Mouse (Mus musculus): Measurements from ENCODE around the gene Ubash3a. TPM values are rescaled to one million over a fixed set of nuclear protein-coding genes. Genes with fewer than 3 reads are reported as not detected.

Ubash3a gene
- not detected in 2 replicates for polyA plus RNA-seq (2012; ENCODE audit: insufficient read depth, insufficient read length, low replicate concordance, missing spikeins)

- TF ChIP-seq POLR2A (IDR thresholded peaks at IDR 0.05; ENCODE audit: insufficient read depth, low read depth, low read length) = no peak
- TF ChIP-seq CTCF (IDR thresholded peaks at IDR 0.05; ENCODE audit: insufficient read depth, low read depth, low read length) = no peak
- WGBS = 81% methylated on average over 12 of the region's 12 CpGs
- no peaks in the 10 kb centered on the region for H3K4me1 ChIP-seq (ENCODE audit: control insufficient read depth, insufficient read depth, low read length)
- H3K27ac ChIP-seq (ENCODE audit: insufficient read depth, low read depth, low read length) = no peak within 1 kb of the TSS
- H3K4me3 ChIP-seq (ENCODE audit: insufficient read depth, low read depth, low read length) = no peak within 1 kb of the TSS; the same call in 1 of the 2 replicates
Observed at GRCm38 (mm10) chr17:31207771-31208334, at the start of gene Ubash3a. TSS of gene Ubash3a (plus strand) at chr17:31207873.

- H3K27ac ChIP-seq (ENCODE audit: insufficient read depth, low read depth, low read length) = no peak overlapping the region
- TF ChIP-seq POLR2A (IDR thresholded peaks at IDR 0.05; ENCODE audit: insufficient read depth, low read depth, low read length) = no peak
- no peak for TF ChIP-seq CTCF (IDR thresholded peaks at IDR 0.05; ENCODE audit: insufficient read depth, low read depth, low read length)
- 87% methylated on average over 6 of the region's 6 CpGs for WGBS
- H3K4me3 ChIP-seq (ENCODE audit: insufficient read depth, low read depth, low read length) = no peak overlapping the region
- H3K4me1 ChIP-seq (ENCODE audit: control insufficient read depth, insufficient read depth, low read length) = peaks cover 10% of the 10 kb centered on the region
Observed at GRCm38 (mm10) chr17:31157921-31158320, 49.8 kb upstream of the Ubash3a start.

GRCm38 (mm10) chr17:31160291-31160690 lies 47.4 kb upstream of the Ubash3a start:
- TF ChIP-seq POLR2A (IDR thresholded peaks at IDR 0.05; ENCODE audit: insufficient read depth, low read depth, low read length) (no peak), CTCF (IDR thresholded peaks at IDR 0.05; ENCODE audit: insufficient read depth, low read depth, low read length) (no peak)
- no peak overlapping the region for H3K4me3 ChIP-seq (ENCODE audit: insufficient read depth, low read depth, low read length)
- H3K27ac ChIP-seq (ENCODE audit: insufficient read depth, low read depth, low read length) = no peak overlapping the region
- WGBS = 82% methylated on average over 4 of the region's 4 CpGs
- peaks cover 7% of the 10 kb centered on the region for H3K4me1 ChIP-seq (ENCODE audit: control insufficient read depth, insufficient read depth, low read length)

GRCm38 (mm10) chr17:31162607-31163006 lies 45.1 kb upstream of the Ubash3a start:
- H3K27ac ChIP-seq (ENCODE audit: insufficient read depth, low read depth, low read length) = no peak overlapping the region
- H3K4me1 ChIP-seq (ENCODE audit: control insufficient read depth, insufficient read depth, low read length) = peaks cover 4% of the 10 kb centered on the region
- WGBS = 52% methylated on average over 12 of the region's 12 CpGs
- TF ChIP-seq POLR2A (IDR thresholded peaks at IDR 0.05; ENCODE audit: insufficient read depth, low read depth, low read length) = no peak
- TF ChIP-seq CTCF (IDR thresholded peaks at IDR 0.05; ENCODE audit: insufficient read depth, low read depth, low read length) = no peak
- no peak overlapping the region for H3K4me3 ChIP-seq (ENCODE audit: insufficient read depth, low read depth, low read length)

- WGBS = 95% methylated on average over 2 of the region's 2 CpGs
- Histone ChIP-seq H3K27ac (ENCODE audit: insufficient read depth, low read depth, low read length) (no peak overlapping the region), H3K4me3 (ENCODE audit: insufficient read depth, low read depth, low read length) (no peak overlapping the region), H3K4me1 (ENCODE audit: control insufficient read depth, insufficient read depth, low read length) (peaks cover 4% of the 10 kb centered on the region)
- TF ChIP-seq POLR2A (IDR thresholded peaks at IDR 0.05; ENCODE audit: insufficient read depth, low read depth, low read length) (no peak), CTCF (IDR thresholded peaks at IDR 0.05; ENCODE audit: insufficient read depth, low read depth, low read length) (no peak)
Observed at GRCm38 (mm10) chr17:31163821-31164220, 43.9 kb upstream of the Ubash3a start.

- peaks cover 4% of the 10 kb centered on the region for H3K4me1 ChIP-seq (ENCODE audit: control insufficient read depth, insufficient read depth, low read length)
- WGBS = 88% methylated on average over 6 of the region's 6 CpGs
- TF ChIP-seq POLR2A (IDR thresholded peaks at IDR 0.05; ENCODE audit: insufficient read depth, low read depth, low read length) (no peak), CTCF (IDR thresholded peaks at IDR 0.05; ENCODE audit: insufficient read depth, low read depth, low read length) (no peak)
- H3K27ac ChIP-seq (ENCODE audit: insufficient read depth, low read depth, low read length) = no peak within 1 kb of the TSS
- no peak within 1 kb of the TSS for H3K4me3 ChIP-seq (ENCODE audit: insufficient read depth, low read depth, low read length)
Observed at GRCm38 (mm10) chr17:31165127-31165526, 42.5 kb upstream of the Ubash3a start, which contains the start of gene Tff1. TSS of gene Tff1 (minus strand) at chr17:31165277.

- H3K4me1 ChIP-seq (ENCODE audit: control insufficient read depth, insufficient read depth, low read length) = no peaks in the 10 kb centered on the region
- TF ChIP-seq CTCF (IDR thresholded peaks at IDR 0.05; ENCODE audit: insufficient read depth, low read depth, low read length) (no peak), POLR2A (IDR thresholded peaks at IDR 0.05; ENCODE audit: insufficient read depth, low read depth, low read length) (no peak)
- WGBS = 94% methylated on average over 5 of the region's 5 CpGs
- no peak overlapping the region for H3K27ac ChIP-seq (ENCODE audit: insufficient read depth, low read depth, low read length)
- no peak overlapping the region for H3K4me3 ChIP-seq (ENCODE audit: insufficient read depth, low read depth, low read length)
Observed at GRCm38 (mm10) chr17:31169796-31170195, 37.9 kb upstream of the Ubash3a start.

GRCm38 (mm10) chr17:31176321-31176720 lies 31.4 kb upstream of the Ubash3a start:
- TF ChIP-seq POLR2A (IDR thresholded peaks at IDR 0.05; ENCODE audit: insufficient read depth, low read depth, low read length) = no peak
- TF ChIP-seq CTCF (IDR thresholded peaks at IDR 0.05; ENCODE audit: insufficient read depth, low read depth, low read length) = no peak
- no peaks in the 10 kb centered on the region for H3K4me1 ChIP-seq (ENCODE audit: control insufficient read depth, insufficient read depth, low read length)
- H3K27ac ChIP-seq (ENCODE audit: insufficient read depth, low read depth, low read length) = no peak overlapping the region
- no peak overlapping the region for H3K4me3 ChIP-seq (ENCODE audit: insufficient read depth, low read depth, low read length)
- WGBS = 93% methylated on average over 4 of the region's 4 CpGs

GRCm38 (mm10) chr17:31181490-31181889 lies 26.2 kb upstream of the Ubash3a start:
- H3K4me1 ChIP-seq (ENCODE audit: control insufficient read depth, insufficient read depth, low read length) = no peaks in the 10 kb centered on the region
- 90% methylated on average over 4 of the region's 4 CpGs for WGBS
- H3K27ac ChIP-seq (ENCODE audit: insufficient read depth, low read depth, low read length) = no peak overlapping the region
- TF ChIP-seq CTCF (IDR thresholded peaks at IDR 0.05; ENCODE audit: insufficient read depth, low read depth, low read length) (no peak), POLR2A (IDR thresholded peaks at IDR 0.05; ENCODE audit: insufficient read depth, low read depth, low read length) (no peak)
- no peak overlapping the region for H3K4me3 ChIP-seq (ENCODE audit: insufficient read depth, low read depth, low read length)

All from olfactory bulb, adult 2 months (tissue).